Mouse (Mus musculus) CH12.LX (cell line): ENCODE measurements around the gene Kcne1l.

Source experiments
- CHD2 ChIP-seq: IDR thresholded peaks from 2 replicates; pipeline ENCODE4 v1.6.1; 2011; ENCODE audit warnings: low read length, improper control_type of control experiment
- CTCF ChIP-seq, 2 experiments: IDR thresholded peaks in 1 of 2; conservative IDR thresholded peaks in 1 of 2; 2 replicates each; pipeline ENCODE4 v1.5.1; 2011 to 2012; ENCODE audit warnings: low read depth in 2 of 2, low read length in 2 of 2, improper control_type of control experiment in 1 of 2, inconsistent platforms in 1 of 2, mild to moderate bottlenecking in 1 of 2, moderate library complexity in 1 of 2
- HCFC1 ChIP-seq: IDR thresholded peaks from 2 replicates; pipeline ENCODE4 v1.6.1; 2012; ENCODE audit warnings: low read depth, mild to moderate bottlenecking, inconsistent platforms, low read length, improper control_type of control experiment
- IRF4 ChIP-seq: IDR thresholded peaks from 2 replicates; pipeline ENCODE4 v1.6.1; 2014; ENCODE audit warnings: low read depth, mild to moderate bottlenecking, inconsistent platforms, low read length, improper control_type of control experiment
- JUN ChIP-seq: IDR thresholded peaks from 2 replicates; pipeline ENCODE4 v1.6.1; 2011; ENCODE audit warnings: low read depth, mild to moderate bottlenecking, low read length, improper control_type of control experiment, moderate library complexity; ENCODE audit not compliant: insufficient read depth
- MEF2A ChIP-seq: IDR thresholded peaks from 2 replicates; pipeline ENCODE4 v1.6.1; 2014; ENCODE audit warnings: low read depth, mild to moderate bottlenecking, inconsistent platforms, low read length, improper control_type of control experiment, borderline replicate concordance
- PAX5 ChIP-seq: IDR thresholded peaks from 2 replicates; pipeline ENCODE4 v1.6.1; 2012; ENCODE audit warnings: low read length, inconsistent platforms, mixed read lengths
- POLR2A ChIP-seq: IDR thresholded peaks from 2 replicates; pipeline ENCODE4 v1.6.1; 2011; ENCODE audit warnings: low read depth, mild to moderate bottlenecking, improper control_type of control experiment, low read length
- RAD21 ChIP-seq: IDR thresholded peaks from 2 replicates; pipeline ENCODE4 v1.6.1; 2011; ENCODE audit warnings: low read depth, mild to moderate bottlenecking, low read length, improper control_type of control experiment, moderate library complexity
- TCF12 ChIP-seq: IDR thresholded peaks from 2 replicates; pipeline ENCODE4 v1.6.1; 2014; ENCODE audit warnings: low read depth, mild to moderate bottlenecking, inconsistent platforms, low read length, improper control_type of control experiment
- ZC3H11A ChIP-seq: IDR thresholded peaks from 2 replicates; pipeline ENCODE4 v1.6.1; 2012; ENCODE audit warnings: low read depth, mild to moderate bottlenecking, inconsistent platforms, low read length, improper control_type of control experiment
- ZKSCAN1 ChIP-seq: IDR thresholded peaks from 2 replicates; pipeline ENCODE4 v1.6.1; 2012; ENCODE audit warnings: low read depth, inconsistent platforms, low read length, improper control_type of control experiment, borderline replicate concordance
- ZNF384 ChIP-seq: IDR thresholded peaks from 2 replicates; pipeline ENCODE4 v1.6.1; 2012; ENCODE audit warnings: low read depth, low read length, improper control_type of control experiment, inconsistent platforms

DNA sequence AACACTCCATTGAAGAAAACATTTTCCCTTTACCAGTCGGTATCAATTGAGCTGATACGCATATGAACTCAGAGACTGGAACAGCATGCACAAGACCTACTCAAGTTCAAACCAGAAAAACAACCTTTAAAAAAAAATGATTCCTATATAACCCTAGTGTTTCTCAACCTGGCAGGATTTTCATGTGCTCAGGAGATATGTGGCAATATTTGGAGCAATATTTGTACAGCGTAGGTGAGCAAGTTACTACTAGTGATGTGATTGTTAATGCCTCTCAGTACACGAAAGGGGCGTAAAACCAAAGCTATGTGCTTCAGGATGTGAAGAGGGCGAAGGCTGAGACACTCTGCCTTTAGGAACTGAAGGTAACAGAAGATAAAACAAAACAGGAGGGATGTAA is 30.1 kb upstream of the Kcne1l start:
- TF ChIP-seq MEF2A (no peak), ZKSCAN1 (no peak), PAX5 (no peak), ZNF384 (no peak), ZC3H11A (no peak), JUN (no peak), IRF4 (no peak), CHD2 (no peak), CTCF (conservative IDR thresholded peaks at IDR 0.05 in 1 of 2, IDR thresholded peaks at IDR 0.05 in 1 of 2; ENCODE audit: low read depth in 2 of 2, low read length in 2 of 2) (no peak), RAD21 (no peak), HCFC1 (no peak), POLR2A (no peak), TCF12 (no peak)
